Mouse (Mus musculus) stomach, embryonic 14.5 days (tissue): Measurements from ENCODE around the gene Ptbp1. TPM values are rescaled to one million over a fixed set of nuclear protein-coding genes. Genes with fewer than 3 reads are reported as not detected.
A peak's percentile ranks its signal among the peaks of the same experiment; 100 is the strongest.

Experiments
- ATAC-seq: fragments of 200-750 bp; cut with Nextera tagmentation; 2 replicates; pipeline ENCODE4 v1.8.0; 2017; ENCODE audit warnings: low read depth, moderate TSS enrichment; ENCODE audit not compliant: insufficient number of reproducible peaks, insufficient read depth, low FRiP score
- H3K27ac ChIP-seq: fragments of 300-500 bp; sonication (generic); 2 replicates; pipeline ENCODE4 v1.5.1; 2014; ENCODE audit warnings: mild to moderate bottlenecking, low read length, moderate library complexity, mixed read lengths
- H3K27me3 ChIP-seq: fragments of 300-500 bp; sonication (generic); 2 replicates; pipeline ENCODE4 v1.6.1; 2014; ENCODE audit warnings: low read length, control low read depth, mixed read lengths; ENCODE audit not compliant: control insufficient read depth, insufficient read depth
- H3K36me3 ChIP-seq: fragments of 300-500 bp; sonication (generic); 2 replicates; pipeline ENCODE4 v1.6.1; 2014; ENCODE audit warnings: mild to moderate bottlenecking, control low read depth, low read length, moderate library complexity, mixed read lengths; ENCODE audit not compliant: control insufficient read depth, insufficient read depth
- H3K4me1 ChIP-seq: fragments of 300-500 bp; sonication (generic); 2 replicates; pipeline ENCODE4 v1.6.1; 2014; ENCODE audit warnings: low read length, control low read depth, mixed read lengths; ENCODE audit not compliant: control insufficient read depth, insufficient read depth
- H3K4me2 ChIP-seq: fragments of 300-500 bp; sonication (generic); replicated peaks from 2 replicates; pipeline ENCODE4 v1.6.1; 2014; ENCODE audit warnings: low read depth, low read length, control low read depth
- H3K4me3 ChIP-seq: fragments of 300-500 bp; sonication (generic); 2 replicates; pipeline ENCODE4 v1.5.1; 2014; ENCODE audit warnings: low read depth, low read length, control low read depth
- H3K9ac ChIP-seq: fragments of 300-500 bp; sonication (generic); replicated peaks from 2 replicates; pipeline ENCODE4 v1.6.1; 2014; ENCODE audit warnings: low read depth, mild to moderate bottlenecking, control low read depth, low read length, moderate library complexity, mixed read lengths
- H3K9me3 ChIP-seq: fragments of 300-500 bp; sonication (generic); 2 replicates; pipeline ENCODE4 v1.6.1; 2016; ENCODE audit warnings: low read depth, low read length, control low read depth; ENCODE audit not compliant: control insufficient read depth
- WGBS: fragments of 180-500 bp; shearing (Covaris S2); extraction: QIAGEN DNeasy Blood & Tissue Kit; methylation state at CpG from one replicate; pipeline ENCODE4 v1.1.7; 2014; 5-methylcytosine and 5-hydroxymethylcytosine counted together
- polyA plus RNA-seq: library from polyadenylated mRNA; unstranded; fragments of >200 nt; fragmentation: Nextera tagmentation; extraction: Ambion mirVana; gene quantifications from 2 replicates; pipeline ENCODE4 v1.2.1, GENCODE M21; 2014

Ptbp1 gene
- polyA plus RNA-seq, 1 experiment from 2014 or later, result 237 TPM

- ATAC-seq, result no peak
- H3K9ac ChIP-seq, result 0 out of 2 replicates have a peak overlapping the region, but pooled peaks have one; percentile 6
- peaks cover 70% of the 10 kb centered on the region for H3K36me3 ChIP-seq
- peak overlapping the region; percentile 99 for H3K4me3 ChIP-seq
- 44% methylated on average over 17 of the region's 17 CpGs for WGBS
- H3K27me3 ChIP-seq, result no peaks in the 10 kb centered on the region
- no peaks in the 10 kb centered on the region for H3K9me3 ChIP-seq
- H3K27ac ChIP-seq, result peak overlapping the region; percentile 81; the same call in 1 of the 2 replicates
- H3K4me2 ChIP-seq, result peak overlapping the region; percentile 84
- peaks cover 30% of the 10 kb centered on the region for H3K4me1 ChIP-seq
These were observed 4.3 kb downstream of the Ptbp1 start for GRCm38 (mm10) chr10:79858416-79859074.

DNA sequence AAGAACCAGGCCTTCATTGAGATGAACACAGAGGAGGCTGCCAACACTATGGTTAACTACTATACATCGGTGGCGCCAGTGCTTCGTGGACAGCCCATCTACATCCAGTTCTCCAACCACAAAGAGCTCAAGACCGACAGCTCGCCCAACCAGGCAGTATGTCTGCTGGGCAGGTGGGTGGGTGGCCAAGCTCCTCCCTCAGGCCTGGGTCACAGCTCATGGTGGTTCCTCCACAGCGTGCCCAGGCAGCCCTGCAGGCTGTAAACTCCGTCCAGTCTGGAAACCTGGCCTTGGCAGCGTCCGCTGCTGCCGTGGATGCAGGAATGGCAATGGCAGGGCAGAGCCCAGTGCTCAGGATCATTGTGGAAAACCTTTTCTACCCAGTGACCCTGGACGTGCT, 4.9 kb downstream of the Ptbp1 start:
- Histone ChIP-seq H3K36me3 (peaks cover 73% of the 10 kb centered on the region), H3K9ac (no peak overlapping the region), H3K4me3 (no peak overlapping the region), H3K27ac (no peak overlapping the region), H3K4me1 (peaks cover 30% of the 10 kb centered on the region), H3K27me3 (no peaks in the 10 kb centered on the region), H3K4me2 (no peak overlapping the region), H3K9me3 (no peaks in the 10 kb centered on the region)
- ATAC-seq, result no peak
- WGBS, result 78% methylated on average over 11 of the region's 11 CpGs

DNA sequence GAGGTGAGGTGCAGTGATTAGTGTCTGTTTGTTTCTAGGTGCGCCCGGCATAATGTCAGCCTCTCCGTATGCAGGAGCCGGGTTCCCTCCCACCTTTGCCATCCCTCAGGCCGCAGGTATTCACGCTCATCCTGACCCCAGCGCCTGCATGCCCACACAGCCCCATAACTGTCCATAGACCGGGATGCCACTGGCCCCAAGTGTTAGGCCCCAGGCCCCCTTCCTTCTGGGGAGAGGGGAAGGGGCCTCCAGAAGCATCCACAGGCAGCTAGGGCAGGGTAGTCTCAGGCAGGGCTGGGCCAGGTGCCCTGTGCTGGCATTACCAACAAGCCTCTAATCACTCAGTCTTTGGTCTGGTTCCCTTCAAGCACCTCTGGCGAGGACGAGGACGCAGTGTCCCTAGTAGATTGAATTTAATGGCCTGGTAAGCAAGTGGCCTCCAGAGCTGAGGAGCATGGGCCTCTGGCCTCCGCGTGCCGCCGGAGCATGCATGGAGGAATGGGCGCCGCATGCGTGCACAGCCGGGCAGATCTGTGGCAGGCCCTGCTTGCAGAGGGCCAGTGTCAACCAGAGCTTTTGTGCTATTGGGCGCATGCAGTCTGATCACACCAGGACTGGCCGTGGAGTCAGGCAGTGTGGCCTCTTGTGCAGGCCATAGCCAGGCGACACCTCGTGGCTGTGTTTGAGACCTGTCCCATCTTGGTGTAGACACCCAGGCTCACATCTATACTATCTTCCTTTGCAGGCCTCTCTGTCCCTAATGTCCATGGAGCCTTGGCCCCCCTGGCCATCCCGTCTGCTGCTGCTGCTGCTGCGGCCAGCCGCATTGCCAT, 6.1 kb downstream of the Ptbp1 start:
- 90% methylated on average over 26 of the region's 26 CpGs for WGBS
- no peaks in the 10 kb centered on the region for H3K27me3 ChIP-seq
- ATAC-seq, result no peak
- H3K9ac ChIP-seq, result no peak overlapping the region; the same call in 1 of the 2 replicates
- H3K4me3 ChIP-seq, result 0 out of 2 replicates have a peak overlapping the region, but pooled peaks have one; percentile 1
- peaks cover 30% of the 10 kb centered on the region for H3K4me1 ChIP-seq
- H3K4me2 ChIP-seq, result no peak overlapping the region
- no peak overlapping the region for H3K27ac ChIP-seq
- H3K9me3 ChIP-seq, result no peaks in the 10 kb centered on the region
- H3K36me3 ChIP-seq, result peaks cover 84% of the 10 kb centered on the region

- Histone ChIP-seq H3K9ac (no peak overlapping the region), H3K27ac (no peak overlapping the region), H3K4me2 (no peak overlapping the region), H3K27me3 (no peaks in the 10 kb centered on the region), H3K4me3 (no peak overlapping the region), H3K4me1 (peaks cover 26% of the 10 kb centered on the region), H3K9me3 (no peaks in the 10 kb centered on the region), H3K36me3 (peaks cover 87% of the 10 kb centered on the region)
- 71% methylated on average over 25 of the region's 25 CpGs for WGBS
- no peak for ATAC-seq
These were observed 7.2 kb downstream of the Ptbp1 start for GRCm38 (mm10) chr10:79861230-79862048.

DNA sequence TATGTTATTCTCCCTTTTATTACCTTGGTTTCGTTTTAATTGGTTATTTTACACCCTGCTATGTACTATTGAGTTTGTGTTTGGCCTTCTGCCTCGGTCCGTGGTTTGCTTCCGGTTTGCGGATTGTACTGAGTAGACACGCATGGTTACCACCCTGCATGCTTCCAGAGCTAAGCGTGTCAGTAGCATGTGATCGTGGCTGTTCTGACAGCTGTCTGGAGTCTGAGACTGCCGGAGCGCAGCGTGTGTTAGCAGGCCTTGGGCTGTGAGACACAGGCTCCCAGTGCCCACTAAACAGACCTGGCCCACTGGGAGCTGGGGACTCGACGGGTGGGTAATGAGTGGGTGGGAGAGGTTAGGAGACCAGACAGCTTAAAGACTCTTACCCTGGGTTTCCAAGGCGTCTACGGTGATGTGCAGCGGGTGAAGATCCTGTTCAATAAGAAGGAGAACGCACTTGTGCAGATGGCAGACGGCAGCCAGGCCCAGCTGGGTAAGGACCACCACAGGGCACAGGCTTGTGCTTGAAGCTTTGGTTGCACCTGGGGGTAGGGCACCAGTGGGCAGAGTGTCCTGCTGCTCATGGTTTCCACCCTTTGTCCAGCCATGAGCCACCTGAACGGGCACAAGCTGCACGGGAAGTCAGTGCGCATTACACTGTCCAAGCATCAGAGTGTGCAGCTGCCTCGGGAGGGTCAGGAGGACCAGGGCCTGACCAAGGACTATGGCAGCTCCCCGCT, 8.0 kb downstream of the Ptbp1 start:
- Histone ChIP-seq H3K9me3 (no peaks in the 10 kb centered on the region), H3K4me1 (peaks cover 18% of the 10 kb centered on the region), H3K4me3 (no peak overlapping the region), H3K27me3 (no peaks in the 10 kb centered on the region), H3K4me2 (no peak overlapping the region), H3K9ac (no peak overlapping the region), H3K36me3 (peaks cover 82% of the 10 kb centered on the region), H3K27ac (no peak overlapping the region)
- WGBS, result 88% methylated on average over 23 of the region's 23 CpGs
- ATAC-seq, result no peak

GRCm38 (mm10) chr10:79862925-79863324, 8.7 kb downstream of the Ptbp1 start:
- peaks cover 80% of the 10 kb centered on the region for H3K36me3 ChIP-seq
- H3K9ac ChIP-seq, result no peak overlapping the region
- H3K4me2 ChIP-seq, result no peak overlapping the region
- WGBS, result 65% methylated on average over 10 of the region's 10 CpGs
- H3K9me3 ChIP-seq, result no peaks in the 10 kb centered on the region
- H3K4me1 ChIP-seq, result peaks cover 11% of the 10 kb centered on the region
- ATAC-seq, result no peak
- no peak overlapping the region for H3K4me3 ChIP-seq
- H3K27ac ChIP-seq, result no peak overlapping the region
- H3K27me3 ChIP-seq, result no peaks in the 10 kb centered on the region

GRCm38 (mm10) chr10:79864351-79865188, 10.3 kb downstream of the Ptbp1 start:
- 45% methylated on average over 10 of the region's 10 CpGs for WGBS
- Histone ChIP-seq H3K4me1 (0 out of 2 replicates have a peak, but pooled peaks cover 2% of the 10 kb centered on the region), H3K27me3 (no peaks in the 10 kb centered on the region), H3K36me3 (peaks cover 65% of the 10 kb centered on the region), H3K9ac (no peak overlapping the region), H3K9me3 (no peaks in the 10 kb centered on the region), H3K27ac (peak overlapping the region; percentile 21; the same call in 1 of the 2 replicates), H3K4me3 (no peak overlapping the region), H3K4me2 (no peak overlapping the region)
- ATAC-seq, result 0 out of 2 replicates have a peak, but pooled peaks have one; percentile 28
